Mouse (Mus musculus) cortical plate, adult 2 months (tissue): ENCODE data around the gene Cdc40. TPM values are rescaled to one million over a fixed set of nuclear protein-coding genes. Genes with fewer than 3 reads are reported as not detected.
"Not testable (repeated sequence)": the region's sequence is repeated elsewhere in the genome, so short reads cannot be mapped to it uniquely, and the experiment has no call there.

Source experiments
- H3K27ac ChIP-seq: fragments of 200-500 bp; 2 replicates; pipeline ENCODE4 v1.5.1; 2012; ENCODE audit warnings: low read length, control low read depth, inconsistent platforms; ENCODE audit not compliant: insufficient read depth
- H3K4me1 ChIP-seq: fragments of 200-500 bp; 2 replicates; pipeline ENCODE4 v1.6.1; 2011; ENCODE audit warnings: low read length; ENCODE audit not compliant: control insufficient read depth, insufficient read depth
- H3K4me3 ChIP-seq: fragments of 200-500 bp; 2 replicates; pipeline ENCODE4 v1.5.1; 2011; ENCODE audit warnings: mild to moderate bottlenecking, low read length, control low read depth; ENCODE audit not compliant: insufficient read depth
- CTCF ChIP-seq: fragments of 200-500 bp; IDR thresholded peaks from 2 replicates; pipeline ENCODE4 v1.5.1; 2011; ENCODE audit warnings: mild to moderate bottlenecking, control low read depth, low read length; ENCODE audit not compliant: insufficient read depth; ENCODE audit errors: extremely low read depth
- POLR2A ChIP-seq: fragments of 200-500 bp; IDR thresholded peaks from 2 replicates; pipeline ENCODE4 v1.6.1; 2011; ENCODE audit warnings: mild to moderate bottlenecking, low read length, control low read depth; ENCODE audit not compliant: insufficient read depth; ENCODE audit errors: extremely low read depth
- polyA plus RNA-seq: library from polyadenylated mRNA; depleted of rRNA; stranded (reverse); fragments of >200 nt; gene quantifications from 2 replicates; pipeline ENCODE4 v1.2.3, GENCODE M21; 2012; rRNA removed

Cdc40 gene
- polyA plus RNA-seq, 1 experiment, result 30.0 TPM

GRCm38 (mm10) chr10:40813627-40814026 lies 69.5 kb downstream of the Cdc40 start:
- Histone ChIP-seq H3K4me1 (0 out of 2 replicates have a peak, but pooled peaks cover 1% of the 10 kb centered on the region), H3K27ac (no peak overlapping the region), H3K4me3 (no peak overlapping the region)
- TF ChIP-seq POLR2A (no peak), CTCF (peak; percentile 27; the same call in 1 of the 2 replicates)

DNA sequence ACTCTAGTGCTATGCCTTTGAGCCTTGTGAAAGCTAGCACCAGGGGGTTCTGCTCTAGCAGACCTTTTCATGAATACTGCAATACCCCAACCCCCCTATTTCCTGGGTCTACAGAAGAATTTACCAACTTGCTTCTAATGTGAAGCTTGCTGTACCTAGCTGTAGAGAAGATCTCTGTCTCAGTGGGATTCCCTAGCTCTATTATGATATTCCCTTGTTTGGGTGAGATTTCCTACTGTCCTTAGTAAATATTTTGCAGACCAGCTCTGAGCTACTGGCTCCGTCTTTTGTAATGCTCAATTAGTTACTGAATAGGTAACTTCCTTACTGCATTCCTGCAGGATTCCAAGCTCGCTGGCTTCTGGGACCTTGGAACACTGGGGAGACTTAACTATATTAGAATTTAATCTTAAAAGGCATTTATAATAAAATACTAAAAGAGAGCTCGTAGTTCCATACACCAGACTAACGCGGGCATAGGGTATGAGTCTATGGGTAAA lies 73.7 kb downstream of the Cdc40 start:
- not testable (repeated sequence) for H3K4me1 ChIP-seq, H3K27ac ChIP-seq, H3K4me3 ChIP-seq

DNA sequence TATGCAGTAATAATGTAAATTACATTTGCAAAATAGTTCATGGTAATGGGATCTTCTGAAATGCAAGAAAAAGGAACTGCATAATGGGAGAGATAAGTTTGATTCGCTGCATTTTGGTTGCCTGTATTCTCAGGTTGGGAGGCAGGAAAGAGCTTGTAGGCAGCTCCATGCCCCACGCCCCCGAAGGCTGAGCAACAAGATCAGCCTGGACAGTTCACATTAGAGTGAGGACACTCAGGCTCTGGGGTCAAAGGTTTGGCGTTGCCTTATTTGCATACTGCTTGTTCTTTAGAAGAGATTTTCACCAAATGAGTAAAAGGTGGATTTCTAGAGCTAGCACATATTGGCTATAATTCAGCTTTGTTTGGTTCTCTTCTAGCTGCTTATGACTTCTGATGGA lies 76.9 kb downstream of the Cdc40 start:
- H3K27ac ChIP-seq, result no peak overlapping the region
- H3K4me3 ChIP-seq, result no peak overlapping the region
- TF ChIP-seq CTCF, result no peak
- TF ChIP-seq POLR2A, result no peak
- H3K4me1 ChIP-seq, result no peaks in the 10 kb centered on the region

DNA sequence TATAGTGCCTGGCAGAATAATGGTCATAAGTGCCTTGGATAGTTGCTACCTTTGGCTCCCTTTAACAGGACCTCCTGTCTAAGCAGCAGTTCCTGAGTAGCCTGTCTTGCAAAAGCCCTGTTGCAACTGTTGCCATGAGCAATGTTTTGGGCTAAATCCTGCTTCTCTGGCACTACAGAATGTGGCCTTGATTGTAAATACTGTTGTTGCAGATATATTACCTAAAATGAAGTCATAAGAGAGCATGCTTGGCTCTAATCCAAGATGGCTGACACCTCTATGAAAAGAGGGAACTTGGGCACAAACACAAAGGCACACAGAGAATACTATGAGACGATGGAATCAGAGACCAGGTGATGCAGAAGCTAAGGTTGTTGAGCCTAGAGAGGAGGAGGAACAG lies 77.9 kb downstream of the Cdc40 start:
- H3K4me3 ChIP-seq, result no peak overlapping the region
- no peak for TF ChIP-seq POLR2A
- no peak for TF ChIP-seq CTCF
- H3K4me1 ChIP-seq, result no peaks in the 10 kb centered on the region
- no peak overlapping the region for H3K27ac ChIP-seq

DNA sequence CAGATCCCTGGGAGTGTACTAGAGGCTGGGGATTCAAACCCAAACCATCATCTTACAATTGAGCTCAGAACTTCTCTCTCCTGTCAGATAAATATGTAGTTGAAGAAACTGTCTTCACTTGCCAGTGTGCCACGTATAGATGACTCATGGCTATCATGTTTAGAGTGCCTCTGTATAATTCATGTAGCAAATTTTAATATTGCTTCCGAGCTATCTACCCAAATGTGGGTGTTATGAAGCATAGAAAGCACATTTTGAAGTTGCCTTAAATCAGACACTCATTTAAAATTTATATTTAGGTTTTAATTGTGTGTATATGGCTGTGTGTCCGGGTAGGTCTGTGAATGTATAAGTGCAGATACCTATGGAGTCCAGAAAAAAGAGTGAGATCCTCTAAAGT lies 91.0 kb downstream of the Cdc40 start:
- no peak overlapping the region for H3K4me3 ChIP-seq
- no peak for TF ChIP-seq CTCF
- no peak for TF ChIP-seq POLR2A
- H3K27ac ChIP-seq, result no peak overlapping the region
- H3K4me1 ChIP-seq, result no peaks in the 10 kb centered on the region

DNA sequence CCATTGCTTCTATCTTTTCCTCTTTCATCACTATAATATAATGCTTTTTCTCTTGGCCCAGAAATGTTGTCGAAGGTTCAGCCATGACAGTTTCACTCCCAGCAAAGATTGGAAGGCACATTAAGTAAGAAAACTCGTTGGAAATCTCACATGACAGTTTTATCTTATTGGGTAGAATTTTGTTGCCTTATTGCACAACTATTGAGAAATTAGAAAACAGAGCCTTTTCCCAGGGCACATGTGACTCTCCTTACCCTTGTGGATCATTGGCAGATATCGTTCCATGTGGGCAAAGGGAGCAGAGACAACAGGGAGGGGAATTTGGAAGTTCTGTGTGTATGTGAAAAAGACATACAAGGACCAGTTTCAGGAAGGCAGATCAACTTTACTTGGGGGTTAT lies 92.7 kb downstream of the Cdc40 start:
- H3K4me1 ChIP-seq, result no peaks in the 10 kb centered on the region
- no peak overlapping the region for H3K27ac ChIP-seq
- no peak overlapping the region for H3K4me3 ChIP-seq
- TF ChIP-seq POLR2A (no peak), CTCF (no peak)

Other genes starting within 250 kb of the Cdc40 start
- gene Mettl24, start 200.0 kb downstream of the Cdc40 start, polyA plus RNA-seq, result 1.4 and 1.6 TPM in 2 replicates
- 138 and 151 TPM in 2 replicates for gene Wasf1, start 164 bp upstream of the Cdc40 start, polyA plus RNA-seq
- 3.5 and 13.6 TPM in 2 replicates for gene Gpr6, start 189.0 kb upstream of the Cdc40 start, polyA plus RNA-seq